Mouse (Mus musculus): Measurements from ENCODE around the gene Skiv2l.
"Not testable (repeated sequence)": the region's sequence is repeated elsewhere in the genome, so short reads cannot be mapped to it uniquely, and the experiment has no call there.

Gene Skiv2l

DNA sequence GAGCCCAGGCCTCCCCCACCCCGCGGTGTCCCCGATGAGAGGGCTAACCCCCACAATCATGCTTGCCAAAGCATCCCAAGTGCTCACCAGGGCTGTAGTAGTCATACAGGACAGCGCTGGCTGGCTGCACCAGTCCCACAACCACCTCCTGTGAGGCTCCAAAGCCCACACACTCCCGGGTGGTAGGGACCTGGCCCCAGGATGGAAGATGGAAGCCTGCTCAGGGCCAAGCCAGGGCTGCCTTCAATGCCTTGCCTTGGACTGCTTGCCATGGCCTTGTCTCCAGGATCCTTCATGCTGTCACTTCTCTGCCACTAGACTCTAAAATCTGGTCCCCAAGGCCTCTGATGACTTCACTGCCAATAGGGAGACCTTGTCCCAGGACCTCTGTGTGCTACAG is 39.6 kb downstream of the Skiv2l start:
- not testable (repeated sequence) for DNase-seq

DNA sequence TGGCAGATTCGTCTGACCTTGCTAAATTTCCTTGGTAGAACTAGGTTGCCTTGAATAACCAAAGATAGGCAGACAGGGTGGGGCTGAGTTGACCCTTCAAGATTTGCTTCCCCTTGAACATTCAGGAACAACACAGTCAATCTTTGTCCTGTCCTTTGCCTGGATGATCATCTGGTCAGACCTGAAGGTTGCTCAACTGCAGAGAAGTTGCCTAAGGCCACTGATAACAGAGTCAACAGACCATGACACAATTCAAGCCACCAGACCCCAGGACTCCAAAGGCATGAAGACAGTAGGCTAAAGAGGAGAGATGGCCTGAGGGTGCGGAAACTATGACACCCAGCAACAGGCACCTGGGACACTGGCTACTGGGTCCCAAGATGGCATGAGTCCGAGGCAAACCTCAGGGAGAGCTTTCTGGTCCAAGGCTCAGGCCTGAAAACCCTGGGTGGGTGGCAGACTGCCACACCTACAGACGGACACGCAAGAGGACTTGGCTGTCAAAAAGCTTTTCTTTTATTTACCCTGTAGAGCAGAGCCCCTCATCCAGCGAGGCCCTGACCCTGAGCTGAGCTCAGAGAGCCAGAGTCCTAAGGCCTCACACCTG is 41.3 kb downstream of the Skiv2l start:
- no peak for DNase-seq

- DNase-seq = no peak
Measured at GRCm38 (mm10) chr17:34807176-34807575, 42.8 kb downstream of the Skiv2l start.

DNA sequence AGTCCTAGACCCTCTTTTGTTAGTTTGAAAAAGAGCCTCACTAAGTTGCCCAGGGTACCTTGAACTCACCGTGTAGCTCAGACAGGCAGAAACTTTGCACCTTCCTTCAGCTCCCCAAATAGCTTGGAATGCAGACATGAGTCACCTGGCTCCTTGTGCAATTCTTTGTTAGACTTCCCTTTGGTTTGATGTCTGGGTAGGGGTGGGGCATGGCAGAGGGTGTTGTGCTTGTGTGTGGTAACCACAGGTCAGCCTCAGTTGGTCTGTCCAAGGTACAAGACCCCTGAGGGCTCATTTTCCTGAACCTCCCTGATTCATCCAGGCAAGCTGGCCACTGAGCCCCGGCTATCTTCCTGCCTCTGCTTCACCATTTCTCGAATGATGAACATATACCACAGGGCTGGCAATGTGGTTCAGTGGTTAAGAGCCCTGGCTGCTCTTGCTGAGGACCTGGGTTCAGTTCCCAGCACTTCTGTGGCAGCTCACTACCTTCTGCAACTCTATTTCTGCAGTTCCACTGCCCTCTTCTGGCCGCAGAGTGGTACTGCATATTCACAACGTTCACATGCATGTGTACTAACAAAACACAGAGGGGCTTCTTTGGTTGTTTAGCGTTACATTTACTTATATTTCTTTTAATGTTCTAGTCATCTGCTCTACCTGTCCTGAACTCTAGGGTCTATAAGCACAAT is 45.0 kb downstream of the Skiv2l start:
- DNase-seq = no peak

DNA sequence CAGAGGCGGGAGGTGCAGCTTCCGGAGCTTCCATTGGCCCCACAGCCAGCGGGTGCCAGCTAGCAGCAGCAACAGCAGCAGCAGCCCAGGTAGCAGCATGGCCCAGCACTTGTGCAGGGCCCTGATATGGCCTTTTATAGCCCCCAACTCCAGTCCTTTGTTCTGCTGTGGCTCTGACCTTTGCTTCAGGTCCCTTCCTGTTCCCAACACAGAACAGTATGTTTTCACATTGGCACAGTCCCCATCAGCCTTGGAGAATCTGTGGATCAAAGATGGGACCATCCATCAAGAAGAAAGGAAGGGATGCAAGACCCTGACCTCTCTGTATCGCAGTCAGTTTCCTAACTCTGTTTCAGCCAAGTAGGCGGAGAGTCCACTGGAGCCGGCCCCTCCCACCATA is 45.7 kb downstream of the Skiv2l start, which contains the start of gene Cyp21a1:
TSS of gene Cyp21a1 (minus strand) at position 261 of the 400 bp plus-strand sequence.
- DNase-seq = not testable (repeated sequence)

GRCm38 (mm10) chr17:34803367-34803766 is 46.6 kb downstream of the Skiv2l start:
- DNase-seq = not testable (repeated sequence)

DNA sequence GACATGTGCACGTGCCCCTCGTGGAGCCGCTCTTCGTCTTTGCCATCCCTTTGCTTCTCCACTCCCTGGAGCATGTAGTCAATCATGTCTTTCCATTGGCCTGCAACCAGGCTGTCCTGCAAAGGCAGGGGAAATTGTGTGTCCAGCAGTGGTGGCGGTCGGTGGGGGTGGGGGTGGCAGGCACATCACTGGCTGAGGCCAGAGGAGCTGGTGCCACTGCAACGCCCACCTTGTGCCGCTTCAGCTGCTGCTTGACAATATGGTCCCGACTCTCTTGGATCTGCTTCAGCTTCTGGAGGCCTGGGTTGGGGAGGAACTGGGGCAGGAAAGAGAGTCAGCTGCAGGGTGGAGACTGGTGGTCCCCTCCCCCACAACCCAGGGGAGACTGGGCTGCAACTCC is 47.3 kb downstream of the Skiv2l start:
- DNase-seq = not testable (repeated sequence)

DNA sequence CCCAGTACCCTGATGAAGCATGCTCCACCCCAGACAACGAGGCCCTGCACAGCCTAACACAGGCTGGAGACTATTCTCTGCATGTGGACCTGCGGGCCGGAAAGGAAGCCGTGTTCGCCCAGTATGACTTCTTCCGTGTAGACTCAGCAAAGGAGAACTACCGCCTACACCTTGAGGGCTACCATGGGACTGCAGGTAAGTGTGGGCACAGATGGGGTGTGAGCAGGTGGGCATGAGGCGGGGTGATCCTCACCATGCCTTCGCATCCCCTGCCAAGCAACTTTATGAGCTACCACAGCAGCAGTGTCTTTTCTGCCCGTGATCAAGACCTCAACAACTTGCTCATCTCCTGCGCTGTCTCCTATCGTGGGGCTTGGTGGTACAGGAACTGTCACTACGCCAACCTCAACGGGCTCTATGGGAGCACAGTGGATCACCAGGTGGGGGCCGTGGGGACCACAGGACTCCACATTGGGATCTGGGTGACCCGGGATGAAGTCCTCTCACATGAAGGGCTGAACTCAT is 49.2 kb downstream of the Skiv2l start:
- not testable (repeated sequence) for DNase-seq

DNA sequence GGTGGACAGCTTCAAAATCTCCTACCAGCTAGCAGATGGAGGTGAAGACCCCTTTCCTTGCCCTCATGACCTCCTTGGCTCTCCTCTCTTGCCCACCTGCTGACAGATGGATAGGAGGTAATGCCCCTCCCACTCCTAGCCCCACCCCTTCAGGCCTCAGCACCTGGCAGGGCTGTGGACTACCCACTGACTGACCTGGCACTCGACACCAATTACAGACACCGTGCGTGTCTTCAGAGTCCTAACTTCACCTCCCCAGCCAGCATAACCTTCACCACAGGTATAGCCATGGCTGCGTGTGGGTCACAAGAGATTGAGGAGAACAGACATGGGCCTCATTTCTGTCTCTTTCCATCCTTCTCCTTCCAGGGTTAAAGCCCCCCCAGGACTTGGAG is 50.5 kb downstream of the Skiv2l start:
- no peak for DNase-seq

DNA sequence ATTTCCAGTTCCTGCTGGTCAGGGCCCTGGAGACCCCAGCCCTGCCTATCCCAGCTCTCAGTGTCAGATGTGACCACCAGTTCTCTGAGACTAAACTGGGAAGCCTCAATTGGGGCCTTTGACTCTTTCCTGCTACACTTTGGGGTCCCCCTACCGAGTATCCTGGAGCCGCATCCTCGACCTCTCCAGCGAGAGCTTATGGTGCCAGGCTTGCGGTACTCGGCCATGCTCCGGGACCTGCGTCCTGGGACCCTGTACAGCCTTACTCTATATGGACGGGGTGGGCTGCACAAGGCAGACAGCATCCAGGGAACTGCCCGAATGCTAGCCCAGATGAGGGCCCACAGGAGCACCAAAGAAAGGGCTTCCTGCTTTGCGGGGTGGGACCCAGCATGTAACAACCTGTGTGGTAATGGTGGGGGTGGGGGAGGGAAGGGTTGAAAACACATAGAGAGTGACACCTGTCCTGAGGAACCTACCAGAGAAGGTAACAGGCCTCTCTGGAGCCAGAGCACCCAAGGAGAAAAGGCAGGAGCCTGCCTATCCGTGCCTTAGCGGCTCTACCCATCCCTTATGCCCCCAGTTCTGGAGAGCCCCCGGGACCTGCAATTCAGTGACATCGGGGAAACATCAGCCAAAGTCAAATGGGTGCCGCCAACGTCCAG is 51.0 kb downstream of the Skiv2l start:
- DNase-seq = no peak

GRCm38 (mm10) chr17:34798071-34798470 is 51.9 kb downstream of the Skiv2l start:
- DNase-seq = not testable (repeated sequence)

GRCm38 (mm10) chr17:34797211-34797995 is 52.6 kb downstream of the Skiv2l start:
- not testable (repeated sequence) for DNase-seq

GRCm38 (mm10) chr17:34796311-34797140 is 53.5 kb downstream of the Skiv2l start:
- DNase-seq = no peak

GRCm38 (mm10) chr17:34795633-34796032 is 54.4 kb downstream of the Skiv2l start:
- peak; percentile 12 for DNase-seq

DNA sequence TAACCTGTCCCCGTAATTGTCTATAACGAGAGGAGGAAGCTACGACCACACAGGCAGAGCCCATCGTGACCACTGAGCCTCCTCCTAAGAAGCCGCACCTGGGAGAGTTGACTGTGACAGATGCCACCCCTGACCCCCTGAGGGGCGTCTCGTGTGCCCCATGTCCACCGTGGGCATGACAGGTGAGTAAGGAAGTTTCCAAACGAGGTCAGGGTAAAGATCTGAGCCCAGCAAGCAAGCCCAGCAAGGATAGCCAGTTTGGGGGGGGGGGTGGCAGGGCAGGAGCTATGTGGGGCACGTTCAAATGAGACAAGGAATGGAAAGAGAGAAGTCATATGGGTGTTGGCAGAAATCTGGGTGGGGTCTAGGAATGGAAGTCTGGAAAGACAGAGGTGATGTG is 55.0 kb downstream of the Skiv2l start:
- no peak for DNase-seq

Data from embryo, embryonic 11 days (tissue).